Mouse (Mus musculus) heart, postnatal 25 days (tissue): ENCODE data around the gene Ccpg1. TPM values are rescaled to one million over a fixed set of nuclear protein-coding genes. Genes with fewer than 3 reads are reported as not detected.

Experiments
- DNase-seq: peaks from one replicate; pipeline ENCODE4 v3.0.0; 2022; ENCODE audit warnings: low spot score
- intact Hi-C: fragments of 180-260 bp; cut with DNase I; formaldehyde crosslinking; loops from one replicate; pipeline ENCODE4 v1.15.1; 2025
- total RNA-seq, 2 experiments: library from RNA; stranded (reverse); gene quantifications; 2 replicates each; pipeline ENCODE4 v1.2.3; 2021

The Ccpg1 gene
- total RNA-seq = 10 to 100 TPM; 72.3 to 82.8 TPM

DNA sequence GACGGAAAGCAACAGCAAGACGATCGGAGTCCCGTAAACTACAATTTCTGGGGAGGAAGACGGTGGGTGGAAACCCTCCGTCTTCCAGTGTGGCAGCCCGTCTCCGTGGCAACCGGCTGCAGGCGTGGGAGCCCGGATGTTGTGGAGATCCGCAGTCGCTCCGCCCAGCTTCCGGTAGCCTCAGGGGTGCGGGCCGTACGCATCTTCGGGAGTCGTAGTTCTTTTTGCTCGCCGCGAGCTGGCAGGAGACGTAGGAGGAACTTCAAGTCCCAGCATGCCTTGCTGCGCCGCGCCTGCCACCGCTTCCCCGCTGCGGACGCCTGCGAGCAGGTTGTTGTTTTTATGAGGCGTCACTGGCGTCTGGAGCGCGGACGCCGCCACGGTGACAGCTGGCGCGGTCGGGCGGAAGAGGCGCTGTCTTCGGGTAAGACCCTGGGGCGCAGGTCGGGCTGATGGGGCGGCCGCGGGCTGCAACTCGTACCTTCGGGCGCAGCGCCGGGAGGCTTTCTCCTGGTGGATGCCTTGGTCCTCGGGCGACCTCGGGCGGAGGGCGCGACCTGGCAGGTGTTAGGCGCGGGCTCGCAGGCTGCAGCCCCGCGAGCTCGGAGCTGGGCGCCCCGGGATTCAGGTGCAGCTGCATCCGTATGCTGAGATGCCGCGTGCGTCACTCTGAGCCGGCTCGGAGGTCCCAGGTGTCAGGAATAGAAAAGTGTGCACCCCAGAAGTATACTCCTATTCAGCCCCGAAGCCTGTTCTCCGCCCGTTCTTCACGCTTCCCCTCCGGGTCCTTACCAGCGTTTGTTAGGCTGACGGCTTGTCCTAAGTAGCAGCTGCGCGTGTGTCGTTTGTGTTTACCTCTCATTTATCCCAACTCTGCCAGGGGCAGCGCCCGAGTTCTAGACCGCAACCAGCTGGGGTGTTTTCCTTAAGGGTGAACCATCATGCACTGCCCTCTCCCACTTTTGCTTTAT lies at the start of gene Ccpg1, which contains the start of gene Ccpg1os:
Gene Ccpg1, plus strand, starts transcription at position 180 of the 971 bp plus-strand sequence.
Gene Ccpg1os, minus strand, starts transcription at position 133 of the 971 bp plus-strand sequence.
- DNase-seq = peak; percentile 95
- intact Hi-C loops = loop anchor here (2.0 kb wide), 1 partner anchor 53 kb away; no protein-coding TSS in a partner anchor

- DNase-seq = no peak
Measured at GRCm38 (mm10) chr9:72936301-72936700, 48.9 kb upstream of the Ccpg1 start.

DNA sequence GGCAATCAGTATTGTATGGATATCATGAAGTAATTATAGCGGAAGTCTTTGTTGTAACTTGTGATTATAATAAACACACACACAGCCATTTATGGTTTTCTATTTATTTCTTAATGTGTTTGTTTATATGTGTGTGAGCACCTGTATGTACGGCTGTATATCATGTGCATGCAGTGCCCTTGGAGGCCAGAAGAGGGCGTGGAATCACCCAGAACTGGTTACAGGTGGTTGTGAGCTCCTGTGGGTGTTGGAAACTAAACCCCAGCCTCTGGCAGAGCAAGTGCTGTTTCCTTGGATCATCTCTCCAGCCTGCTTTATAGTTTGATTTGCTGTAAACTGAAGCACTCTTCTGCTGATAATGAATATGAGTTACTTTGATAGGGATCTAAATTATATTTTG lies 41.8 kb upstream of the Ccpg1 start:
- intact Hi-C loops = no loop called here
- DNase-seq = no peak

More at GRCm38 (mm10) chr9:72936301-72936700, 48.9 kb upstream of the Ccpg1 start:
- intact Hi-C loops = no loop called here

DNA sequence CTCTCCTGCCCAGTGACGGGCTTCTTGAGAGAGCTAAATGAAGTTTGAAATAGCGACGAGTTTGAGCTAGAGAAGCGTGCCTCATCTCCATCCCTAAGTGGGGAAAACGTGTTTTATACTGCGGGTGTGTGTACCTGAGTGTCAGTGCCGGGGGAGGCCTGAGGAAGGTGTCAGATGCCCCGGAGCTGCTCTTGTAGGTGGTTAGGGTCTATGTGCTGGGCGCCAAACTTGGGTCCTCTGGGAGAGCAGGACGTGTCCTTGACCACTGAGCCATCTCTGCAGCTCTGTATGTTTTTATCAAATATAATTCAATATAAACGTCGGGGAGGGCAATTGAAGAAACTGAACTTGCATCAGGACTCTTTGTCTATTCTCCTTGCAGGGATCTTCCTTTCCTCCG lies 40.9 kb upstream of the Ccpg1 start:
- DNase-seq = no peak
- intact Hi-C loops = no loop called here

DNA sequence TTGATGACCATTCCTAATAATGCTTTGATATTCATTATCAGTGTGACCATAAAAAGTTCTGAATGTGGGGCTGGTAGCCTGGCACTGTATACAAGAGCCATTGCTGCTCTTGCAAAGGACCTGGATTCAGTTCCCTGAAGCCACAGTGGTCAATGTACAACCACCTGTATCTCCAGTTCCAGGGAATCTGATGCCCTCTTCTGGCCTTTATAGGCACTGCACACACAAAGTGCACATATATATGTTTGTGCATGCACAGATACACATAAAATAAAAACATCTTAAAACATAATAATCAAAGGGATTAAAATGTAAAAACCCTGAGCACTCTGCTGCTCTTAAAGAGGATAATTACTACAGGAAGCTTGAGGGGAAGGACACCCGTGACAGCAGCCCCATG lies 38.2 kb upstream of the Ccpg1 start:
- intact Hi-C loops = no loop called here
- no peak for DNase-seq

- DNase-seq = no peak
- intact Hi-C loops = no loop called here
Measured at GRCm38 (mm10) chr9:72949572-72949971, 35.7 kb upstream of the Ccpg1 start.

- no peak for DNase-seq
- intact Hi-C loops = no loop called here
Measured at GRCm38 (mm10) chr9:72954746-72955145, 30.5 kb upstream of the Ccpg1 start.

DNA sequence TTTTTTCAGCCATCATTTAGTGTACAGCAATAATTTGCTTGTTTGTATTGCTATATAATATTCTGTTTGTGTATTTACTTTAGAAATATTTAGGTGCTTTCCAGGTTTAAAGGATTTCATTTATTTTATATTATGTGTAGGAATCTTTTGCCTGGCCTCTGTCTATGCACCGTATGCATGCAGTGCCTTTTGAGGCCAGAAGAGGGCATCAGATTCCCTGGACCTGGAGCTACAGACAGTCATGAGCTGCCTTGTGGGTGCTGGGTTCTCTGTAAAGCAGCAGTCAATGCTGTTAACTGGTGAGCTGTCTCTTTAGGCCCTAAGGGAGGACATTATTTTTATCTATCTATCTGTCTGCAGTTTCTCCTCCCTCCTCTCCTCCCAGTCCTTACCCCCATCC lies 29.7 kb upstream of the Ccpg1 start:
- intact Hi-C loops = no loop called here
- no peak for DNase-seq

DNA sequence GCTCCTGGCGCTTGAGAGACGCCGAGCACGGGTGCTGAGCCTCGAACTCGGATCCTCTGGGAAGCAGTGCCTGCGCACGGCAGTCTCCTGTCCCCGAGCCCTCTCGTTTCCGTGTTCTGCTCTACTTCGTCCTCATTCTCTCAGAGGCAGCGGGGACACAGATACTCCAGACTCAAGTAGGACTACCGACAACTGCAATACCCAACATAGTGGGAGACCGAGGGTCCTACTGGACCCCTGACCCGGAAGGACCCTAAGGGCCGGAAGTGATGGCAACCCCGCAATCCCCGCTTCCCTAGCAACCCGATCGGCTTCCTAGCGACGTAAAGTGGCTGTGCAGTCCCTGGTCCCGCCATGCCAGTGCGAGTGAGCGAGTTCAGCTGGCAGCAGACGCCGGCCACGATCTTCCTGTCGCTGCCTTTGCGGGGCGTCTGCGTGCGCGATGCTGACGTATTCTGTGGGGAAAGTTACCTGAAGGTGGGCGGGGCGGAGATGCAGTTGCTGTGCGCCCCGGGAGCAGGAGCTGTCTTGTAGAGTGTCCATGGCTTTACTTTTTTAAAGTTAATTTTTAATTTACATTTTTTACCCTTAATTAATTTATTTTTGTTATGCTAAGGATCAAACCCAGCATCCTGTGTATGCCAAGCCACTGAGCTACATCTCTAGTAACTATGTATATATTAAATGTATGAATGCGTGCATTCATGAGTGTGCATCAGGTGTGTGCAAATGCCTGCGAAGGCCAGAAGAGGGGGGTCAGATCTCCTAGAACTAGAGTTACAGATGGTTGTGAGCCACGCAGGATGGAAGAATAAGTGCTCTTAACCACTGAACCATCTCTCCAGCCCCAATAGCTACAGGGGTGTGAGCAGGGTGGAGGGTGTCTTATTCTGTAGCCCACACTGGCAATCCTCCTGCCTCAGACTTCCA lies 26.4 kb upstream of the Ccpg1 start, which contains the start of the genes Dyx1c1 and Gm44503:
Gene Dyx1c1, plus strand, starts transcription at position 265 of the 930 bp plus-strand sequence.
Gene Gm44503, plus strand, starts transcription at position 332 of the 930 bp plus-strand sequence.
- peak; percentile 52 for DNase-seq
- intact Hi-C loops = no loop called here

- intact Hi-C loops = no loop called here
- DNase-seq = no peak
Measured at GRCm38 (mm10) chr9:72961346-72961745, 23.9 kb upstream of the Ccpg1 start.

GRCm38 (mm10) chr9:72961959-72962358 lies 23.3 kb upstream of the Ccpg1 start:
- no peak for DNase-seq

GRCm38 (mm10) chr9:72968349-72969061 lies 16.7 kb upstream of the Ccpg1 start:
- peak; percentile 12 for DNase-seq
- intact Hi-C loops = loop anchor here (2.0 kb wide), 1 partner anchor 122 kb away; no protein-coding TSS in a partner anchor

More at GRCm38 (mm10) chr9:72961959-72962358, 23.3 kb upstream of the Ccpg1 start:
- intact Hi-C loops = no loop called here

DNA sequence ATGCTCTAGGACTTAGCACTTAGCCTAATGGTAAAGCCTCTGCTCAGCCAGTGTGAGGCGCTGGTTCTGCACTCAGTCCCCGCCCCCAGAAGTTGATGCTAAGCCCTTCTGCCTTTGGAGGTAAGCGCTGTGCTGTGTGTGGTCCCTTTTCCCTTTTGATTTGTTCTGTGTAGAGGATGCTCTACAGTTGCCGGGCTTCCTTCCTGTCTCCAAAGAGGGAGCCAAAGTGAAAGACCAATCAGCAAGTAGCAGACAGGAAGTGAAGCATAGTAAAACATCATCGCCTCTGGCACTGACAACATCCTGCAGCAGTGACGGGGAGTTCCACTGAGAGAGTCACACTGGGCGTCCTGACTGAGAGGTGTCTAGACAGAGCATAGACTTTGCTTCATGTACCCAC lies 15.4 kb upstream of the Ccpg1 start:
- intact Hi-C loops = loop anchor here (2.0 kb wide), 1 partner anchor 121 kb away; no protein-coding TSS in a partner anchor
- DNase-seq = no peak

DNA sequence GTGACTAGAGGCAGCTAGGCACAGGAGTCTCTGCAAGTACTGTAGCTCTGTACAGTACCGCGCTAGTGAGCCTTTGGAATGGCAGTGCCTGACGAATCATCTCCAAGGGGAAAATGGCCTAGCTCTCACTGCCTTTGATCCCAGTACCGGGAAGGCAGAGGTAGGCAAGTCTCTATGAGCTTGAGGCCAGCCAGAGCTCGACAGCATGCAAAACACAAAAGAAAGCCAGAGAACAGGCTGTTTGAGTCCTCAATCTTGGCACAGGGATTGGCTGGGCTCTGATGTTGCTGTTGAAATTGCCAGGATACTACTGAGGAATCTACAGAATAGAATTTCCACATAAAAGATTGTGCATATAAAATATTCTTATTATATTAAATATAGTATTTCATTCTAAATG lies 12.8 kb upstream of the Ccpg1 start:
- no peak for DNase-seq
- intact Hi-C loops = no loop called here

DNA sequence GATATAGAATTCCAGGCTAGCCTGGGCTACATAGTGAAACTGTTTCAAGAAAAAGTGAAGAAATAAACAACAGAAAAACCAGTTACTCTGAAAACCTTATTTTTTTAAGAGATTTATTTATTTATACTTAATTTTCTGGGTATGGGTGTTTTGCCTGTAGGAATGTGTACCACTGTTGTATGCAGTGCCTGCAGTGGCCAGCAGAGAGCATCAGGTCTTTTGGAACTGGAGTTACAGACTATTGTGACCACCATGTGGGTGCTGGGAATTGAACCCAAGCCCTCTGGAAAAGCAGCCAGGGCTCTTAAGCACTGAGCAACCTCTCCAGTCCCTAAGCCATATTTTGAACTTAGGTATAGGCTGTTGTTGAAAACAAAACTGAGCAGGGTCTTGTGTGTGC lies 12.2 kb upstream of the Ccpg1 start:
- no peak for DNase-seq
- intact Hi-C loops = no loop called here

GRCm38 (mm10) chr9:72974734-72975133 lies 10.5 kb upstream of the Ccpg1 start:
- intact Hi-C loops = no loop called here
- no peak for DNase-seq

- no peak for DNase-seq
- intact Hi-C loops = no loop called here
Measured at GRCm38 (mm10) chr9:72975242-72975641, 10.0 kb upstream of the Ccpg1 start.

DNA sequence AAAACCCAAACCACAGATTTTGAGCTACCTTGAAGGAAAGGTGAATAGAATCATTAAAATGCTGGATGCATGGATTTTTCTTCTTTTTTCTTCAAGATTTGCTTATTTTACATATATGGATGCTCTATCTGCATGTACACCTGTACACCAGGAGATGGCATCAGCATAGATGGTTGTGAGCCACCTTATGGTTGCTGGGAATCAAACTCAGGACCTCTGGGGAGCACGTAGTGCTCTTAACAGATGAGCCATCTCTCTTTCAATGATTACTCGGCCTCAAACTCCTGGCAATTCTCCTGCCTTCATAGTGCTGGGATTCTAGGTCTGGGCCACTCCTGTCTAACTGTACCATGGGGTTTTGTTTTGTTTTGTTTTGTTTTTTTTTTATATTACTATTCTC lies 2.2 kb upstream of the Ccpg1 start:
- intact Hi-C loops = no loop called here
- no peak for DNase-seq

DNA sequence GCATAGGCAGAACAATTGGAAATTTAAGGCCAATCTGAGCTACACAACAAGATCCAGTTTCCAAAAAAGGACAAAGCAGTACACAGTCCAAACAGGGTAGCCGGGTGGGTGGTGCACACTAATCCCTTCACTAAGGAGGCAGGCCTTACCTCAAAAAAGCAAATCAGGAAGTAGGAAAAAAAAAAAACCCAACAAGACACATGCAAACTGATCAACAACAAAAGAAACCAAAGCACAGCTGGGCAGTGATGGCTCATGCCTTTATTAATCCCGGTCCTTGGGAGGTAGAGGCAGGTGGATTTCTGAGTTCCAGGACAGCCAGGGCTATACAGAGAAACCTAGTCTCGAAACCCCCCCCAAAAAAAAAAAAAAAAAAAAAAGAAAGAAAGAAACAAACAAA lies 2.5 kb downstream of the Ccpg1 start:
- DNase-seq = no peak
- intact Hi-C loops = loop anchor here (2.0 kb wide), 1 partner anchor 51 kb away; no protein-coding TSS in a partner anchor
